Mouse (Mus musculus) small intestine, adult 2 months (tissue): Measurements from ENCODE around the gene Cdh6. TPM values are rescaled to one million over a fixed set of nuclear protein-coding genes. Genes with fewer than 3 reads are reported as not detected.

ENCODE experiments used
- H3K27ac ChIP-seq: fragments of 200-500 bp; 2 replicates; pipeline ENCODE4 v1.5.1; 2012; ENCODE audit warnings: low read depth, low read length, control low read depth, inconsistent platforms; ENCODE audit not compliant: insufficient read depth
- H3K27me3 ChIP-seq: fragments of 200-500 bp; 2 replicates; pipeline ENCODE4 v1.6.1; 2012; ENCODE audit warnings: mild to moderate bottlenecking, moderate library complexity, low read length, inconsistent platforms; ENCODE audit not compliant: control insufficient read depth, insufficient read depth
- H3K36me3 ChIP-seq: fragments of 200-500 bp; 2 replicates; pipeline ENCODE4 v1.6.1; 2012; ENCODE audit warnings: mild to moderate bottlenecking, low read length, control low read depth, inconsistent platforms; ENCODE audit not compliant: control insufficient read depth, insufficient read depth
- H3K4me1 ChIP-seq: fragments of 200-500 bp; 2 replicates; pipeline ENCODE4 v1.6.1; 2012; ENCODE audit warnings: low read length, inconsistent platforms, mixed read lengths; ENCODE audit not compliant: control insufficient read depth, insufficient read depth, insufficient read length
- H3K4me3 ChIP-seq: fragments of 200-500 bp; 2 replicates; pipeline ENCODE4 v1.5.1; 2012; ENCODE audit warnings: low read depth, mild to moderate bottlenecking, control low read depth, inconsistent platforms, low read length, moderate library complexity
- CTCF ChIP-seq: fragments of 200-500 bp; IDR thresholded peaks from 2 replicates; pipeline ENCODE4 v1.5.1; 2012; ENCODE audit warnings: low read depth, mild to moderate bottlenecking, control low read depth, inconsistent platforms, low read length, moderate library complexity, mixed read lengths; ENCODE audit not compliant: insufficient replicate concordance, insufficient read length; ENCODE audit errors: extremely low read depth
- POLR2A ChIP-seq: fragments of 200-500 bp; IDR thresholded peaks from 2 replicates; pipeline ENCODE4 v1.6.1; 2012; ENCODE audit warnings: low read depth, mild to moderate bottlenecking, control low read depth, inconsistent platforms, low read length, moderate library complexity
- WGBS: fragments of 180-500 bp; shearing (Covaris S2); methylation state at CpG from one replicate; pipeline ENCODE4 v1.1.7; 2018; 5-methylcytosine and 5-hydroxymethylcytosine counted together
- polyA plus RNA-seq: library from polyadenylated mRNA; depleted of rRNA; stranded (reverse); fragments of >200 nt; gene quantifications from 2 replicates; pipeline ENCODE4 v1.2.3, GENCODE M21; 2012

Gene Cdh6
- polyA plus RNA-seq, 1 experiment, result 0.14 TPM

GRCm38 (mm10) chr15:13047910-13048309 lies 125.6 kb downstream of the Cdh6 start:
- Histone ChIP-seq H3K36me3 (no peaks in the 10 kb centered on the region), H3K27ac (no peak overlapping the region), H3K27me3 (no peaks in the 10 kb centered on the region), H3K4me3 (no peak overlapping the region), H3K4me1 (no peaks in the 10 kb centered on the region)
- WGBS, result 77% methylated on average over 7 of the region's 7 CpGs
- no peak for TF ChIP-seq CTCF
- TF ChIP-seq POLR2A, result no peak

DNA sequence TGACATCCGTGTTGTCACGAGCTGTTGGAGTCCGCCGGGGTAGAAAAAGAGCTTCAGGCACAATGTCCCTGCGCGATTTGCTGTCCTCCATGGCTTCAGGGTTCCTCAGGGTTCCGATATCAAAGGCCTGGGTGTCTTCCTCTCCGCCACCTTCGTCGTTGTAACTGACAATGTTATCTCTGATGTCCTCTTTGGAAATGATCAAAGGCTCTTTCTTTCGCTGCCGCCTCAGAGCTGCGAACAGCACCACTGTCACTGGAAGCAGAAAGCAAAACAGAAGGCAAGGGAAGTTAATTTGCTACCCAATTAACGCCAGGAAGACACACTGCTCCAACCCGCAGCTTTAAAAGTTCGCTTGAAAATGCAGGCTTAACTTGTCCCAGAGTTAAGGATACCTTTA lies 139.0 kb downstream of the Cdh6 start:
- Histone ChIP-seq H3K36me3 (no peaks in the 10 kb centered on the region), H3K4me1 (no peaks in the 10 kb centered on the region), H3K27ac (no peak overlapping the region), H3K4me3 (no peak overlapping the region), H3K27me3 (no peaks in the 10 kb centered on the region)
- WGBS, result 57% methylated on average over 16 of the region's 16 CpGs
- no peak for TF ChIP-seq POLR2A
- no peak for TF ChIP-seq CTCF

GRCm38 (mm10) chr15:13030641-13031040 lies 142.8 kb downstream of the Cdh6 start:
- Histone ChIP-seq H3K36me3 (no peaks in the 10 kb centered on the region), H3K27ac (no peak overlapping the region), H3K27me3 (no peaks in the 10 kb centered on the region), H3K4me3 (no peak overlapping the region), H3K4me1 (no peaks in the 10 kb centered on the region)
- TF ChIP-seq CTCF, result no peak
- TF ChIP-seq POLR2A, result no peak
- WGBS, result 64% methylated on average over 2 of the region's 2 CpGs

- 66% methylated on average over 5 of the region's 5 CpGs for WGBS
- no peak overlapping the region for H3K4me3 ChIP-seq
- no peaks in the 10 kb centered on the region for H3K27me3 ChIP-seq
- no peaks in the 10 kb centered on the region for H3K4me1 ChIP-seq
- H3K27ac ChIP-seq, result no peak overlapping the region
- TF ChIP-seq CTCF (no peak), POLR2A (no peak)
- H3K36me3 ChIP-seq, result no peaks in the 10 kb centered on the region
These were observed 146.0 kb downstream of the Cdh6 start for GRCm38 (mm10) chr15:13027513-13027912.

DNA sequence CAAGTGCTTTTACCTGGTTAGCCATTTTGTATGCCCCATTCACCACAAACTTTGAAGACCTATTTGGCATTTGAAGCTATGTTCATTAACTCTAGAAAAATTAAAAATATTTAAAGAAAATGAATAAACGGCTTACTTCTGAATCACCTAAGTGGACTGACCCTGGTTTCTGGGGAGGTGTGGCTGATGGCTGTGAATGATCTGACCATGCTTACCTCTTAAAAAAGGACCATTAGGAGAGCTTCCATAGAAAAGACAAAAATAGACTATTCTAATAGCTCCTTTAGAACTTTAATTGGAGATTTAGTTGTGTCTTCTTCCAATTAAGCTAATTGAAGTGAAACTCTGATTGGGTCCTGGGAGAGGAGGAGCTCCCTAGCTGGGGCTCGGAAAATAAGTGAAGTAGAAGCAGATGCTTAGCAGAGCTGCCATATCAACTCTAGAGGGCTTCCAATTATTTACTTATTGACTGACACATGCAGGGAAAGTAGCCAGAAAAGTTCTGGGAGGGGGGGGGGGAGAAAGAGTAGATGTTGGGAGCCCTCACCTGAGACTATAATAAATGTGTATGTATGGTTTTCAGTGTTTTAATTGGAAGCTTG lies 156.6 kb downstream of the Cdh6 start:
- TF ChIP-seq CTCF (no peak), POLR2A (no peak)
- H3K27ac ChIP-seq, result no peak overlapping the region
- H3K4me3 ChIP-seq, result no peak overlapping the region
- no peaks in the 10 kb centered on the region for H3K36me3 ChIP-seq
- H3K27me3 ChIP-seq, result no peaks in the 10 kb centered on the region
- H3K4me1 ChIP-seq, result no peaks in the 10 kb centered on the region
- 74% methylated on average over 2 of the region's 2 CpGs for WGBS

DNA sequence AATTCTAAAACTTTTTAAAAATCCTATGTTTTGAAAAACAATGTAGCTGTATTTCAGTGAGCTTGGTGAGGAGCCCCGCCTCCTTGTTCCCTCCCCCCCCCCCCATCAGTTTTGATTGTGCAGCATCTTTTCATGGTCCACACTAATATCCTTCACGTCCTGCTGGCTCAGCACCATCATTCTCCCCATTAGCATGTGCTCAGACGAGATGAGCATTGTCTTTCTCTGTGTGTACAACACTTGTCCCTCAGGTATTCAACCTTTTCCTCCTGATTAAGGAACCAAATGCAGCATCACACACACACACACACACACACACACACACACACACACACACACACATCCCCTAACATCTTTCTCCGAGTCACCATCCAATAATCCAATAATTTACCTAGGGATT lies 164.7 kb downstream of the Cdh6 start:
- WGBS, result 49% methylated on average over 4 of the region's 4 CpGs
- TF ChIP-seq CTCF (no peak), POLR2A (no peak)
- H3K27ac ChIP-seq, result no peak overlapping the region
- H3K36me3 ChIP-seq, result no peaks in the 10 kb centered on the region
- H3K27me3 ChIP-seq, result no peaks in the 10 kb centered on the region; the same call in 1 of the 2 replicates
- H3K4me3 ChIP-seq, result no peak overlapping the region
- H3K4me1 ChIP-seq, result no peaks in the 10 kb centered on the region

- TF ChIP-seq POLR2A (no peak), CTCF (no peak)
- WGBS, result 75% methylated on average over 13 of the region's 13 CpGs
- no peak overlapping the region for H3K27ac ChIP-seq
- H3K27me3 ChIP-seq, result no peaks in the 10 kb centered on the region; the same call in 1 of the 2 replicates
- H3K36me3 ChIP-seq, result no peaks in the 10 kb centered on the region
- no peaks in the 10 kb centered on the region for H3K4me1 ChIP-seq
- no peak overlapping the region for H3K4me3 ChIP-seq
These were observed 167.5 kb downstream of the Cdh6 start for GRCm38 (mm10) chr15:13005934-13006333.

DNA sequence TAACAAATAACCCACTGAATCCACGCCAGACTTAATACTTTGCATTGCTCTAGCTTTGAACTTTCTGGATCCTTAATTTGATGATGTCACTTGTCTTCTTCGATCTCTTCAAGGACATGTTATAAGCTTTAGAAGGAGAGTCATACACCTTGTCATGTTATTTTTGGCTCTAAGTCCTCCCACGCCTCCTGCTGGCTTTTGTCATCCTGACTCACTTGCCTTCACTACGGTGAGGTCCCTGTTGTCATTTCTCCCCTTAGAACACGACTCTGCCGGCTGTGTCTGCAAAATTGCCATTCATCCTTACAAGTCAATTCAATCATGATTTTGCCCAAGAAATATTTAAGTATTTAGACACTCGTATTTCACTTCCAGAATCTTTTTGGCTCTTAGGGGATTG lies 171.9 kb downstream of the Cdh6 start:
- H3K4me3 ChIP-seq, result no peak overlapping the region
- WGBS, result 67% methylated on average over 7 of the region's 7 CpGs
- H3K36me3 ChIP-seq, result no peaks in the 10 kb centered on the region
- TF ChIP-seq CTCF (no peak), POLR2A (no peak)
- H3K27ac ChIP-seq, result no peak overlapping the region
- H3K4me1 ChIP-seq, result no peaks in the 10 kb centered on the region
- no peaks in the 10 kb centered on the region for H3K27me3 ChIP-seq
